Mouse (Mus musculus) E14TG2a.4 (cell line): ENCODE measurements at regions not wholly inside any gene's neighbourhood (a gene's known extent, or its start where the extent isn't known, plus 50 kb on each side); places are given as distances from the start of the nearest gene placed in this dataset.

ENCODE experiments used
- CTCF ChIP-seq: conservative IDR thresholded peaks from 2 replicates; pipeline ENCODE4 v1.5.1; 2014; ENCODE audit warnings: low read length
- NANOG ChIP-seq: IDR thresholded peaks from 2 replicates; pipeline ENCODE4 v1.6.1; 2014; ENCODE audit warnings: borderline replicate concordance, low read length, mixed read lengths
- POU5F1 ChIP-seq: IDR thresholded peaks from 2 replicates; pipeline ENCODE4 v1.6.1; 2014; ENCODE audit warnings: low read length, borderline replicate concordance

DNA sequence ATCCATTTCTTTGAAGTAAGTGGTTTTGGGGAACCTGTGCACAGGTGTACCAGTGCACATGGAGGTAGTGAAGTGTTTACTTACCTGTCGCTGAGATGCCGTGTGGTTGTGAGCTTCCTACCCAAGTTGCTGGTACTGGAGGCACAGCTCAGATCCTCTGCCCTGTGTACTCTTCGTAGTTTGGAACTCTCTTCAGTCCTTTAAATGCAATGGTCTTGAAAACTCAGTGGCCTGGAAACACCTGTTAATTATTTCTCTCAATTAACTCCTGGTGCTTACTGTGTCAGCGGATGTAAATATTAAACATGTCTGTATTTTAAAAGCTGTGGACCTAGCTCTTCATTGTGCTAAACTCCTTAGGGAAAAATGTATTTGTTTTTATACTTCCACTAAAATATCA, 261.2 kb upstream of the Igbp1b start:
- TF ChIP-seq CTCF (no peak), POU5F1 (no peak), NANOG (no peak)
